Mouse (Mus musculus): ENCODE results near the gene Gm44965.

The Gm44965 gene

DNA sequence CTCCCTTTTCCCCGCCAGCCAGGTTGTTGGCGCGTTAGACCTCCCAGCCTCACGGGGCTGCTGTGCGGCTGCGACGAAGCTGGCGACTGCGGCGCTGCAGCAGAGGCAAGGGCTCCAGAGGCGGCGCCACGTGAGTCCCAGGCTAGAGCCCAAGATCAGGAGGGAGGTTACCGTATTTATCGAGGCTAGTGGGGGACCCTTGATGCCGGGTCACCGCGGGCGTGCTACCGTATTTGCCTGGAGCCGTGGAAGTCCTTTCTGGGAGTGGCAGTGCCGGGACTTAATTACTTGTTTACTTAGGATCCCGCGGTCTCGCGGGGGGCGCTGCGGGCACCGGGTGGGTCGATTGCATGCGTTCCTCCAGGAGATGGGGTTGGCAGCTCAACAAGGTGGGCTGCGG, 33.2 kb downstream of the Gm44965 start:
- no peak for DNase-seq (ENCODE audit: low spot score)

GRCm38 (mm10) chr6:48627511-48627924, 33.8 kb downstream of the Gm44965 start:
- DNase-seq (ENCODE audit: low spot score), result no peak

GRCm38 (mm10) chr6:48628377-48628776, 34.6 kb downstream of the Gm44965 start:
- no peak for DNase-seq (ENCODE audit: low spot score)

GRCm38 (mm10) chr6:48628808-48629660, 35.3 kb downstream of the Gm44965 start:
- no peak for DNase-seq (ENCODE audit: low spot score)

DNA sequence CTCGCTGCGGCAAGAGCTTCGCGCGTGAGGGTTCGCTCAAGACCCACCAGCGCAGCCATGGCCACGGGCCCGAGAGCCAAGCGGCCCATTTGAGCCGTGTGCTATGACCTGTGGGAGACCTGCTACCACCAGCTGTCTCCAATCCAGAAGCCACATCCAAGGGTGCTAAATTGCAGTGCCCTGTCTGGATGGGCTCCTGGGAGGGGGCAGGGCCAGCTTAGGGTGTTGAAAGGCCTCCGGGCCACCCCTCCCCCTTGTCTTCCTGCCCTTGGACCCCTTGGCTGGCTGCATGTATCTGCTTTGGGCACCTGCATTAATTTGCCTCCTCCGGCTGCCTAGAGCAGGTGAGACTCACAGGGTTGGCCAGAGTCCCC, 35.9 kb downstream of the Gm44965 start:
- no peak for DNase-seq (ENCODE audit: low spot score)

GRCm38 (mm10) chr6:48630831-48631230, 37.1 kb downstream of the Gm44965 start:
- DNase-seq (ENCODE audit: low spot score), result no peak

GRCm38 (mm10) chr6:48635105-48635504, 41.4 kb downstream of the Gm44965 start:
- no peak for DNase-seq (ENCODE audit: low spot score)

DNA sequence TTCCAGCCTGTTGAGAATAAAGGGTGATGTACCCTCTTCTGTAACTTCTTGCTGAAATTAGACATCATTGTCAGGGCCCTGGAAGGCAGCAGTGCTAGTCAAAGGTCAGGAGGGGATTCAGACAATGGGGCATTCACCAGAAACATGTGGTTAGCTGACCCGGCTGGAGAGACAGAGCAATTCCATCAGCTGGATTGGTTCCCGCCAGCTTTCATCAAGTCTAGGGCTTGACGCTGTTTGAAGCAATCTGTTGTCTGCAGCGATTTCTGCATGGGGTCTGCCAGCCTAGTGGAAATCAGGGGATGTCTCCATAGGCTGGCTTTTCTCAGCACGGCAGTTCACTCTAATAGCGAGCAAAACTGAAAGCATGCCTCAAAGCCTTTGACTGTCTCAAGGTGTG, 42.8 kb downstream of the Gm44965 start:
- DNase-seq (ENCODE audit: low spot score), result no peak

DNA sequence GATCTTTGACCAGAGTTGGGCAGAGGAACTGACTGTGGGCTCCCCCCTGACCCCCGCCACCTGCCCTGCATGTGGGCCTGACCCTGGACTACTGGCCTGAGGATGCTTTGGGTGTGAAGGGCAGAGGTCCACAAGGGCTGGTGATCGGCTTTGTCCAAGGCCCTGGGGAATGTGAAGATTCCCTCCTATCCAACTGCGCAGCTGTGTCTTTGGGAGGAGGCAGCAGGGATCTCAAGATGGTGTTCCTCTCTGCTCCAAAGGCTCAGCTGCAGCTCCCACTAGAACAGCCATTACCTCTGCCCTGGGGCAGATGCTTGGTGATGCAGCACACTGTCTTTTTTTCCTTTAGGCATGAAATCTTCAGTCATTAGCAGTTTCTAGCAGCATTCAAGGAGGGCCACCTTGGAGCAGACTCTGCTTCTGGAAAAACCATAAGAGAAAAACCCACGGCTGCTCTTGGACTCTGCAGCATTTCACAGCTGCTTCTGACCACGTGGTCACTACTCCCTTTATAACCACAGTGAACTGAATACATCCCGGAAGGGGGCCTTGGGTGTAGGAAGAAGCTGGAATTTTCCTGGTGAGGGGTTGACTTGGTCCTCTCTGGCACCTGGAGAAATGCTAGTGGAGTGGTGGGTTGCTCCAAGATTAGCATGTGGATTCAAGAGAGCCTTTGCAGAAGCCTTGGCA, 44.2 kb downstream of the Gm44965 start:
- DNase-seq (ENCODE audit: low spot score), result no peak

DNA sequence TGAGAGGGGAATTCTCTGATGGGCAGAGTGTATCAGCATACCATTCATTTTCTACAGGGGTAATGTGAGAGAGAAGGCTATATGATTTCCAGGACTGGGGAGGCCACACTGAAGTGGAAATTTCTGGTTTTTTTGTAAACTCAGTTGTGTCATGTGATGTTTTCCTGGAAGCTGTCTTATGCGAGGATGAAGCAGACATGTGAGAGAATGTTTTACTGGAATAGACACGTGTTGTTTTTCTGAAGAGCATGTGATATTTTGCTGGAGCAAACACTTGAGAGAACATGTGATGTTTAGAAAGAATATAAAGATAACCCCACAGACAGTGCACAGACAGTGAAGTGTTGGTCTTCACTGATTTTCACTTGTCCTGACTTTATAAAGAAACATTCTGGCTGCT, 44.8 kb downstream of the Gm44965 start:
- DNase-seq (ENCODE audit: low spot score), result no peak

DNA sequence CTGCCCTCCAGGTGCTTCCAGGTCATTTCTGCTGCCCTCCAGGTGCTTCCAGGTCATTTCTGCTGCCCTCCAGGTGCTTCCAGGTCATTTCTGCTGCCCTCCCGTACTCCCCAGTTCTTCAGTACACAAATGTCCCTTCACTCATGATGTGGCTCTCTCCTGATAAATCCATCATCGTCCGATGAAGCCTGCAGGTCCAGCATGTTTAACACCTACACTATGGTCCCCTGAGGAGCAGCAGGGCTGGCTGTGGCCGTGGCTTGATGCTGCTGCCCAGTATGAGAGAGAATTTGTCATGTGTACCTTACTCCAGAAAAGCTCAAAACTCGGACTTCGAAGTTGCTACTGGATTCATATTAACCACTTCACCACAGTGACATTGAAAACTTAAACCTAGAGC, 47.6 kb downstream of the Gm44965 start:
- DNase-seq (ENCODE audit: low spot score), result no peak

GRCm38 (mm10) chr6:48642764-48643292, 49.1 kb downstream of the Gm44965 start:
- DNase-seq (ENCODE audit: low spot score), result no peak

- DNase-seq (ENCODE audit: low spot score), result no peak
These were observed 52.0 kb downstream of the Gm44965 start for GRCm38 (mm10) chr6:48645660-48646308.

GRCm38 (mm10) chr6:48646309-48646690, 52.6 kb downstream of the Gm44965 start:
- no peak for DNase-seq (ENCODE audit: low spot score)

DNA sequence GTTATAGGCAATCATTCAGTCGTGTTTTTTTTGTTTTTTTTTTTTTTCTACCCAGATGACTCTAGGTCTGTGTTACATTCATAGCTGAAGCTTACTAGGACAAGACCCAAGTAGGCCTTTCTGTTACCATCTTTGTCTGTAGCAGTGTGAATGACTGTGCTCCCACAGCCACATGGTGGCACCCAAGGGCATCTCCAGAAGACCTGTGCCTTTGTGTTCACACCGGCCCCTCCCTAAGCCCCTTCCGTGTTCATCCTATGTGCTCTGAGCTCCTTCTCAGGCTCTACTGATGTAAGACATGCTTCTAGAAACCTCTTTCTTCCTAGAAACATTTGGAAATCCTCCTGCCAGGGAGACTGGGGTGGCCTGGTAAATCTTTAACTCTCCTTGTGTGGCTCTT, 53.3 kb downstream of the Gm44965 start, which contains the start of gene Gimap8:
TSS of gene Gimap8 (plus strand) at position 240 of the 400 bp plus-strand sequence.
- DNase-seq (ENCODE audit: low spot score), result no peak

- DNase-seq (ENCODE audit: low spot score), result no peak
These were observed 53.9 kb downstream of the Gm44965 start for GRCm38 (mm10) chr6:48647611-48648010.

DNA sequence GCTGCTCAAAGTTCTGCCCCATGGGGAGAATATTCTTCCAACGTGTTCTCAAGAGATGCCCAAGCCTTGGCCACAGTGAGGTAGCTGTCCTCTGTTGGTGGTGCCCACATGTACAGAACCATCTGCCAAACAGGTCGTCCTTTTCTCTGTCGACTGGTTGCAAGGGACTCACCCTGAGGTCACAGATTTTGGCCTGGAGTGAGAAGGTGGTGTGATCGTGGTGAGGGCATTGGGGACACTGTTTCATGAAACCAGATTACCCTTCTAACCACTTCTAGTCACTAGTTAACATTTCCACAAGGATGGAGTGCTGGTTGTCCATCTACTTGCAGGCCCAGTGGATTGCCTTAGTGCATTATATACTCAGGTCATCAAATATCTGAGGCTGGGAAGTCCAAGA, 55.0 kb downstream of the Gm44965 start:
- DNase-seq (ENCODE audit: low spot score), result no peak

GRCm38 (mm10) chr6:48650041-48650440, 56.3 kb downstream of the Gm44965 start:
- DNase-seq (ENCODE audit: low spot score), result no peak

DNA sequence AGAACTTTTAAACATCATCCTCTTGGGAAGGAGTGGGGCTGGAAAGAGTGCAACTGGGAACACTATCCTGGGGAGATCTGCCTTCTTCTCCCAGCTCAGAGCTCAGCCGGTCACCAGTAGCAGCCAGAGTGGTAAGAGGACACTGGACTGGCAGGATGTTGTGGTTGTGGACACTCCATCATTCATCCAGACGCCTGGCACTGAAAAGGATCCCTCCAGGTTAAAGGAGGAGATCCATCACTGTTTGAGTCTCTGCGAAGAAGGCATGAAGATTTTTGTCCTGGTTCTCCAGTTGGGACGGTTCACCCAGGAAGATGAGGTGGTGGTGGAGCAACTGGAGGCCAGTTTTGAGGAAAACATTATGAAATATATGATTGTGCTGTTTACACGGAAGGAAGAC, 65.0 kb downstream of the Gm44965 start:
- DNase-seq (ENCODE audit: low spot score), result no peak

GRCm38 (mm10) chr6:48664750-48665149, 71.0 kb downstream of the Gm44965 start:
- DNase-seq (ENCODE audit: low spot score), result no peak

- no peak for DNase-seq (ENCODE audit: low spot score)
These were observed 71.7 kb downstream of the Gm44965 start for GRCm38 (mm10) chr6:48665471-48665870.

- no peak for DNase-seq (ENCODE audit: low spot score)
These were observed 72.4 kb downstream of the Gm44965 start for GRCm38 (mm10) chr6:48666159-48666586.

- no peak for DNase-seq (ENCODE audit: low spot score)
These were observed 74.3 kb downstream of the Gm44965 start for GRCm38 (mm10) chr6:48668022-48668421.
